Mouse (Mus musculus): ENCODE measurements around the gene Prpf8. TPM values are rescaled to one million over a fixed set of nuclear protein-coding genes. Genes with fewer than 3 reads are reported as not detected.
A peak's percentile ranks its signal among the peaks of the same experiment; 100 is the strongest.

Gene Prpf8
- total RNA-seq, 2 experiments from 2014 or later: 128 to 134 TPM

DNA sequence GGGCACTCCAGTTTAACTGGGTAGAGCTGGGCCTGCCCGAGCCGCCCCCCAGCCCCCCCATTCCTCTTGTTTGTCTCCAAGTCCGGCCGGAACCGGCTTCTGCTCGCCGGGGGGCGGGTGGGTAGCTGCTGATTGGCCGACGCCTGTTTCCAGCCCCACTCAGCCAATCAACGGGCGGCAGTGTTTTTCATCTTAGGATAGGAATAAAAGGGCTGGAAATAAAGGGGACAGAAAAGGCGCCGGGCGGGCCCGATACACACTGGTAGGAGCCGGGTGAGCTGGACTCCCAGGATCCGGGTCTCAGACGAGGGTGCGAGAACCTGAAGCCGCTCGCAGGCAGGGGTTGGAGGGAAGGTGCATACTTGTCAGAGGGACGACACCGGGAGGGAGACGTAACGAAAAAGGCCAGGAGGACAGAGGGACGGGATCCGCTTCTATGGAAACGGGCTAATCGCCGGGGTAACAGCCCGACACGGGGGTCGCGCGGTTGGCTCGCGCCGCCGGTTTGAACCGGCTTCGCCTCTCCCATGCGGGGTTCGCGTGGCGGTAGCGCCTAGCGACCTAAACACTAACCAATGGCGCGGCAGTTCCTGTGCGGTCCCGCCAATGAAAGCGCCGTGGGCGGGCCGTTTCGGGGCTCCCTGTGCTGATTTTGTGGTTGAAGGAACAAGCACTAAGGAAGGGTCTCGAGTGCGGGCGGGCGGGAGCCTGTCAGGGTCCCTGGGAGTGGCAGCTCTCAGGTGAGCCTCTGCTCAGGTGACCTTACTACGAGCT lies 45.0 kb downstream of the Prpf8 start, which contains the start of gene Slc43a2:
TSS of gene Slc43a2 (plus strand) at position 226 of the 774 bp plus-strand sequence.
- peak; percentile 95 to 97 for DNase-seq (ENCODE audit: low spot score in 2 of 2)

DNA sequence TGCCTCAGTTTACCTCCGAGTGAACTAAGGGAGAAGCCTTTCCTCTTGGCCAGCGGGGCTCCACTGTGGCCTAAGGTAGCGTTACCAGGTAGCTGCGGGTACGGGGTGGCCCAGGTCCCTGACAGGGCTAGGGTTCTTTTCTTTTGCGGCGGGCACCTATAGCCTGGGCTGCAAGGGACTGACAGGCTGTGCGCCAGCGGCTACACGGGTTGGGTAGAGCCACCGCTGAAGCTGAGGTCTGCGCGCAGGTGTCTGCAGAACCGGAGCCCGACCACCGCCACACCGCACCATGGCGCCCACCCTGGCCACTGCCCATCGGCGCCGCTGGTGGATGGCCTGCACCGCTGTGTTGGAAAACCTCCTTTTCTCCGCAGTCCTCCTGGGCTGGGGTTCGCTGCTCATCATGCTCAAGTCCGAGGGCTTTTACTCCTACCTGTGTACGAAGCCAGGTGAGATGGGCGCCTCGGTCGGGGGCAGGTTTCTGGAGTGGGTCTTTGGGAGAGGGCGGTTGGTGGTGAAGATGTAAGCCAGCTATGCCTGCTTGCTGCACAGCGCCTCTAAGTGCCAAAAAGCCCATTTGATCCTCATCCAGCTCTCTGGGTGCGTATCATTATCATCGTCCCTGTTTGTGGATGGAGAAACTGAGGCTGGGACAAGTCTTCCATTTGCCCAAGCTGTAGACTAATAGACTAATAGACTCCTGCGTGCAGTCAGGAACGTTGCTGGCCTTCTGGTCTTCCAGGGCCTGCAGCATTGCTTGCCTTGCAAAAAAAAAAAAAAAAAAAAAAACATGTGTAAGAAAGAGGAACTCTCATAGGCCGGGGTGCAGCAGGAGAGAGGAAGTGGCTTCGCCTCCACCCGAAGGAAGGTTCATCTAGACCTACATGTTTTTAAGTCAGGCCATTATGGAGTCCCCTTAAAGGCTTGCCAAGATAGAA lies 46.0 kb downstream of the Prpf8 start:
- peak; percentile 34 to 52 for DNase-seq (ENCODE audit: low spot score in 2 of 2)

DNA sequence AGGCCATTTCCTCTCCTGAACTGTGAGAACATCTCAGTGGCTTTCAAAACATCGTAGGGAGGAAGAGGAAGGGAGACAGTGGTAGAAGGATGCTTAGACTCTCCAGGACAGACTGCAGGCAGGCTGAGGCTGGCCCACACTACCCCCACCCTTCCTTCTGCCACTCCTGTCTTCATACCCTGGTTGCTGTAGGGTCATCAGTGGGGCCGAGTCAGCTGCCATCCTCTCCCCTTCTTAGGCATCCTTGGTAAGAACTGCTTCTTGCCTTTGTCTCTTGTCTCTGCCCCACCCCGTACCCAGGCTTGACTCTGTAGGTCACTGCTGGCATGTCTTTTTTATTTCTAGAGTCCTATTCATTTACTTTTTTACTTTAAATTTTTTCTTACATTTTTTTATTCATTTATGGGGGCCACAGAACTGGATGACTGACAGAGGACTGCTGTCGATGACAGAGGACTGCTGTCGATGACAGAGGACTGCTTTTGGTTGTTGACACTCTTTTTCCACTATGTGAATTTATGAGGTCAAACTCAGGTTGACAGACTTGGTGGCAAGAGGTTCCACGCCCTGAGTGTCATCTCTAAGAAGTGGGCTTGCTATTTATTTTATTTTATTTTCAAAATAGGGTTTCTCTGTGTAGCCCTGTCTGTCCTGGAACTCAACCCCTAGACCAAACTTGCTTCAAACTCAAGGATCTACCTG lies 46.8 kb downstream of the Prpf8 start:
- no peak for DNase-seq (ENCODE audit: low spot score in 2 of 2)

DNA sequence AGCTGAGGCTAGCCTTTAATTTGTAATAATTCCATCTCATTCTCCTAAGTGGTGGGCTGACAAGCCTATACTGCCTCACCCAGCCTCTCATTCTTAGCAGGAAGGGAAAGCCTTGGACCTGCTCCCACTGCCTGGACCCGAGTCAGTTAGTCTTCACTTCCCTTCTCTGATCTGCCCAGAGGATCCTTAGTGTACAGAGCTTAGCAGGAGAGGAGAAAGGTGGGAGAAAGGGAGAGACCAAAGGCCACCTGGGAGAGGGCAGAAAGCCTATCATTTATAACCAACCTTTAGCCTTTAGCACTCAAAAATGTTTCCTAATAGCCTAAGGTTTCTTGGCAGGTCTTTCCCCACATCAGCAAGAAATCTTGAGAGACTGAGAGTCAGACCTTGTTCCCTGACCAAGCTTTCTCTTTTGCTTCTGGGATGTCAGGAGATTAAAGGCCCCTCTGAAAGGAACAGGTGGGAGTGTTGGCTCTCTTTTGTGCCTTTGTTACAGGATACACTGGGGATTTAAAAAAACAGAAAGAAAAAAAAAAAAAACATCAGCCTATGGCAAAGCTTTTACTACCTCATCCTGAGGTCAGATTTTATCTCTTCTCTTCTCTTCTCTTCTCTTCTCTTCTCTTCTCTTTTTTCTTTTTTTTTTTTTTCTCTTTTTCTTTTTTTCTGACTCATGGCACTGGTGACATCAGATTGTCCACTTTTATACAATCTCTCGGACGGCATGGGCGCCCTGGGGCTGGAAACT lies 47.8 kb downstream of the Prpf8 start:
- no peak for DNase-seq (ENCODE audit: low spot score in 2 of 2)

DNA sequence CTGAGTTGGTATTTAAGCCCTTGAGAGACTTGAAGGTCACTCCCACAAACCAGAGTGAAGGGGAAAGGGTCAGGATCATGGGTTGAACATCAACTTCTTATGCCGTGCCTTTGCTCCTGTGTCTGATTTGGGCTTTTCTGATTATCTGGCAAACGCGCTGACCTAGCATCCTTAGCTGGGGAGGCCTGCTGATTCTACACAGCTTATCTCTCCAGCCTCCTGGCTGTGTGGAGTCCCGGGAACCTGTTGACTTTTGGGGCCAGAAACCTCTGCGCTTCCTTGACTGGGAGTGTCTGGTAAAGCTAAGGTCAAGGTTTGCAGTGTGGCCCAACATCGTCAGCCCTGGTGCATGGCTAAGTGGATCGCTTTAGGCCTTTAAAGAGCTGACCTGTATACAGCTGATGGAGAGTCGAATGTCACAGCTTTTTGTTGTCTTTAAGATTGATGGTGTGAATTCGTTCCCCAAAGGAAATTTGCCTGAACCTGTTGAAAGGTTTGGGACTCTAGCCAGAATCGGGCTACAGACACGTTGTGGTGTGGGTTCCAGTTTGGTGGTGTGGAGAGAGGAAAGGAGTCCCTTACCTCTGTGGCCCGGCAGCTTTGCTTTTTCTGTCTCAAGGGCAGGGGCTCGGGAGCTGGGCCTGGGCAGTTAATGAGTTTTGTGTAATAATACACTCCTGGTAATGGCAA lies 48.6 kb downstream of the Prpf8 start:
- no peak for DNase-seq (ENCODE audit: low spot score in 2 of 2)

DNA sequence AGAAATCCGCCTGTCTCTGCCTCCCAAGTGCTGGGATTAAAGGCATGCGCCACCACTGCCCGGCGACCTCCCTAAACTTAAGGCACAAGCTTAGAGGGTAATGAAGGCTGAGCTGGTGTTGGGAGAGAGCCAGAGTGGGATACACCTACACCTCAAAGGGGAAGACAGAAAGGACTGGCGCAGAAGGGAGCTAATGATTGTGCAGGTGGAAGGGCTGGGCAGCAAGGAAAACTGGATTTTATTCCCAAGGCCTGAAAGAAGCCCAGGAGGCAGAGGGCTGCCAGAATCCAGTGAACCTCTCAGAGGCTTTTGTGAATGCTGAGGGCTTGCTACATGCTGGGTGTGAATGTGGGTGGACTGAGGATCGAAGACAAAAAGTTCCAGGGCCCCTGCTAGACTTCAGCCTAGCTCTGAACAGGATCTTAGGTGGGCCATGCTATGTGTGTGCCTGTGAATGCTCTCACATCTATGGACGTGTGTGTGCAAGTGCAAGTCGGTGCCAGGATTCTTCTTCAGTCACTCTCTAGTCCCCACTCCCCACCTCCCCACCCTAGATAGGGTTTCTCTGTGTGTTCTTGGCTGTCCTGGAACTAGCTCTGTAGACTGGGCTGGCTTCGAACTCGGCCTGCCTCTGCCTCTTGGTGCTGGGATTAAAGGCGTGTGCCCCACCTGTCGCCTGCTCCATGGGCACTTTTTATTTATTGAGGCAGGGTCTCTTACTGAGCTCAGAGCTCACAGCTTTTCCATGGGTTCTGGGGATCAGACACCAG lies 49.8 kb downstream of the Prpf8 start:
- no peak for DNase-seq (ENCODE audit: low spot score in 2 of 2)

DNA sequence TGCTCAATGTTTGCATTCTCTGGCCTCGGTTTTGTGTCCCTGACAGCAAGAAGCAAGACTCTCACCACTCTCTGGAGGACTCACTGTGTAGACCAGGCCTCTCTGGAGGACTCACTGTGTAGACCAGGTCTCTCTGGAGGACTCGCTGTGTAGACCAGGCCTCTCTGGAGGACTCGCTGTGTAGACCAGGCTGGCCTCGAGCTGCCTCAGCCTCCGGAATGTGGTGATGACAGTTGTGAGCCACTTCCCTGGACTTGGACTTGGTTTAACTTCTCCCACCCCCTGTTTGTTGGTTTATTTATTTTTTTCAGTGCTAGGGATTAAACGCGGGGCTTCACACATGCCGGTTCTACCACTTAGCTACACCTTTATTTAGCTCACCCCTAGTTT lies 50.4 kb downstream of the Prpf8 start:
- no peak for DNase-seq (ENCODE audit: low spot score in 2 of 2)

DNA sequence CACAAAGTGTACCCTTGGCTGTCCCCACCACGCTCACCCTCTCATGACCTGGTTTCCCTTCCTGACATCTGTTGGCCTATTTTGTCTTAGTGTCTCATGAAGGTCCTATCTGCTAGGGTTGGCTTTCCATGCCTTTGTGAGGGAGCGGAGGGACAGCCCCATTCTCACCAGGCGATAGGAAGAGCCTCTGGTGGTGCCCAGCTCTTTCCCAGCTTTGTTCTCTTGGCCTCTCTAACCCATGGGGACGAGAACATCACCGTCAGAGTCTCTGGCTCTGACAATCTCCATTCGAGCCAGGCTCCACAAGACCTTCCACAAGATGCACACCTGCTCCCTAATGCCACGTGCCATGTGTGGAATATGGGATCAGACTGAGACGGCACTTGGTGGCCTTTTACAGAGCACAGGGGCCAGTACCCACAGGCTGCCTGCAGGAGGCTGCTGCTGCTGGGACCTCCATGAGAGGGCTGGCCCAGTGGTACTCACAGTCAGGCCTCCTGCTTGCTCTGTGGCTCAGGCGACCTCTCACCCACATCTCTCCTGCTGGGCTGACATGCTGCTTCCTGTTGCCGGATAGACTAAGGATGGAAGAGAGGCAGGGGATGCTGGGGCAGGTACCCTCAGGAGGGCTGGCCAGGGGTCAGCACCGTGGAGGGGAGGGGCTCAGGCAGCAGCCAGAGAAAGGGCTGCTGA lies 51.0 kb downstream of the Prpf8 start:
- DNase-seq (ENCODE audit: low spot score in 2 of 2): no peak

DNA sequence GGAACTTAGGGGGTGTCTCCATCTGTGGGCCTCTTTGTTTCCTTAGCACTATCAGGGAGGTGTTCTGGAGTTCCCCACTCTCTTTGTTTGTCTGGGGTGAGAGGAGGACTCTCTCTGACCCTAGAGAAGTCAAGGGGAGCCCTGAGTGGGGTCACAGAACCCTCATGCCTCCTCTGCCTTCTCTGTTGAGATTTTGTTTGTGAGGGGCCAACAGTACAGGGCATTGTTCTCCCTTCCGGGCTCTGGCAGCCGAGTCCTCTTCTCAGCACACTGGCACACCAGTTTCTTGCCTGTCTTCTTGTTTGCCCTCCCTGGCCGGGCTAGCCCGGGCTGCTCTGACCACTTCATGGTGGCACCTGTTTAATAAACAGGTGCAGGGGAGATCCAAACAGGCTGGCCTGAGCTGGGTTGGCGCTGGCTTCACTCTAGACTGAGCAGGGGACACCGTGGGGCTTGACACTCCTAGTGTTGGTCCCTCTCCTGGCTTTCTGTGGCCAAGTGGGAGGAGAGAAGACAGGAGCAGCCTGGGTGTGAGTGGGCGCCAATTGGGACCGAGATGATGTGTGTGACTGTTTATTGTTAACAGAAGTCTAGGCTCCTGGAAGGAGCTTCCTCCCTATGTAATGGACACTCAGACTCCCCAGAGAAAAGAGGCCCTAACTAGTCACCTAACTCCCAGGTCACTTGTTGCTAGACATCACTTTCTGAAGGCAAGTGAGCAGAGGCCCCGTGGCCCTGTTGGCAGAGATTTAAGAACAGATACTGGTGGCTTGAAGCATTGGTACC lies 51.8 kb downstream of the Prpf8 start:
- no peak for DNase-seq (ENCODE audit: low spot score in 2 of 2)

DNA sequence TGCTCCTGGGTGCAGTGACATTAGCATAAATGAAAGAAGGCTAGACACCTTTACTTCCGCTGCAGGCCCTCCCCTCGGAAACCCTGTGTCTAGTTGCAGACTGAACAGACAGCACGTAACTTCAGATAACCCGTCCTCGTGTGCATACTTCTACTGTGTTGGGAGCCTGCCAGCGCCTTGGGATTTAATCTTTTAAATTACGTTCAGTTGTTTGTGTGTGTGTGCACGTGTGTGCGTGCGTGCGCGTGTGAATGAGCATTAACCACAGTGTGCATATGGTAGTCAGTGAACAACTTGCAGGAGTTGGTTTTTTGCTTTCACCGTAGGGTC lies 52.3 kb downstream of the Prpf8 start:
- no peak for DNase-seq (ENCODE audit: low spot score in 2 of 2)

DNA sequence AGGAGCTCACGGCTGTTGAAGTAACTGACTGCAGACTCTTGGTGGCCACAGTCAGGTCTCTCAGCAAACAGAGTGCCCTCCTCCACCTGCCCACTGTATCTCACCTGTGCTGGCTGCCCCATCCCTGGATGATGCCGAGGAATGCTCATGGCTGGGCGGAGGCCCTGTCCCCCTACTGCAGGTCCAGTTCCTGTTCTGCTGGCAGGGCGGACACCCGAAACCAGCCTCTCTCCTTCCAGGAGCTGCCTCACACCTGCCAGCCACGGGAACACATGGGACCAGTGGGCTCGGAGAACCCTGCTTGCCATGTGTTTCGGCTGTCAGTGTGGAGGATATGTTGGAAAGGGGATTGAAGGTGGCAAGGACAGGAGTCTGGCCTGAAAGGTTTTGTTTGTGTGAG lies 53.6 kb downstream of the Prpf8 start:
- DNase-seq (ENCODE audit: low spot score in 2 of 2): no peak

DNA sequence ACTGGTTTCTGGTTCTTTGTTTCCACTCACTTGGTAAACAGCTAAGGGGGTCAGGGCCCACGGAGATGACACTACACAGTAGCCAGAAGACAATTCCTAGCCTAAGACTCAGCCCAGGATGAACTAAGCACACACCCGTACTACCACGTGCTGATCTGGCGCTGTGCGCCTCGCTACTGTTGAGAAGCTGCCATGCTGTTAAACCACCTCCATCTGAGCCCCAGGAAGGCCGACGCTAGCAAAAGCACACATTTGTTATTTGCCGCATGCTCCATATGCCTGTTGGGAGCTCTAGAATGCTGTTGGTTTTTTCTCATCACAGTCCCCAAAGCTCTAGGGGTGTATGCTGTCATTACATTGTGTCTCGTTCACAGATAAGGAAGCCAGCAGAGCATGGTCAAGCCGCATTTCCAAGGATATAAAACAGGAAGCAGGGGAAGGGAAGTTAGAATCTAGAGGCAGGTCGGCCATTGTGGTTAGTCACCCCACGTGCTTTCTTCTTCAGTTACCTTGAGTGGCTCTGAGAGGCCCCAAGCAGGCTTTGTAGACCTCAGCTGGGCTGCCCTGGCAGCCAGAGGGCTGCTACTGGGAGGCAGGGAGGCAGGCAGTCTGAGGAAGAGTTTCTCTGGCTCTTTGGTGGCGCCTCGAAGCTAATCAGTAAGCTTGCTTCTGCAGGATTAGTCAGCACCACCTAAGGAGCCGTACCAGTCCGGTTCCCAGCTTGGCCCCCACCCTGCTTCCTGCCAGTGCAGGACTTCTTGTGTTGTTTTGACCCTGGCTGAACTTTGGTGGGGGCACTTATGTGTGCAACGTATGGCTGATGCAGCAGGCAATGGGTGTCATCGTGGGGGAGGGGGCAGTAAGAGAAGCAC lies 54.3 kb downstream of the Prpf8 start:
- DNase-seq (ENCODE audit: low spot score in 2 of 2): no peak

DNA sequence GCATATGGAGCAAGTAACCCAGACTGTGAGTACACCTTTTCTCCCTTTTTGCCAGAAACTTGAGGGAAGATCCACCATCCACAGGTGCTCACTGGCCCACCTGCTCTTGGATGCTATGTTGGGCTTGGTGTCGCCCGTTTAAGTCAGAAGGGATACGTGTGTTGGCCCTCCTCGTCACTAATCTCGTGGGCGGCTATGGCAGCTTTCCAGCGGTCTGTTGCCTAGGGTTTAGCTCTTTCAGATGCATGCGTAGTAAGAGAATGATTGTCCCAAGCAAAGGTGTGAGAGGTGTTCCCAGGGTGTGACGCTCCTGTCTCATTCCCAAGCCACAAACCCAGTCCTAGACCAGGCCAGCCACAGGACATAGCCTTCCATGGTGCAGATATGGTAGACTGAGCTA lies 58.1 kb downstream of the Prpf8 start:
- DNase-seq (ENCODE audit: low spot score in 2 of 2): no peak

DNA sequence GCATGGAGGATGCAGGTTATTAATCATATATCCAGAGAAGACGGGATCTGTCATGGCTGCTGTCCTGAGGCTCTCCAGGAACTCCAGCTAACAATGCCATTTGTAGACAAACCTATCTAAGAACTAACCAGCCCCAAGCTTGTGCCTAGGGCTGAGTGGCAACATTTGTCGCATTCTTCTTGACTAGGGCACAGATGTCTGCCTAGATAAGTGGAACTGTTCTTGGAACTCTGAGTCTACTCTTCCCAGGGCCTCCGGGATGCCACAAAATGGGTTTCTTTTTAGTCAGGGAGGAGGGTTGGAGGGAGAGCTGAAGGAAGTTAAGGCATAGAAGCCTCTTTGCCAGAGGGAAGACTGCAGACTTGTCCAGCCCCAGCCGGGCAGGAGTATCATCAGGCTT lies 59.4 kb downstream of the Prpf8 start:
- no peak for DNase-seq (ENCODE audit: low spot score in 2 of 2)

DNA sequence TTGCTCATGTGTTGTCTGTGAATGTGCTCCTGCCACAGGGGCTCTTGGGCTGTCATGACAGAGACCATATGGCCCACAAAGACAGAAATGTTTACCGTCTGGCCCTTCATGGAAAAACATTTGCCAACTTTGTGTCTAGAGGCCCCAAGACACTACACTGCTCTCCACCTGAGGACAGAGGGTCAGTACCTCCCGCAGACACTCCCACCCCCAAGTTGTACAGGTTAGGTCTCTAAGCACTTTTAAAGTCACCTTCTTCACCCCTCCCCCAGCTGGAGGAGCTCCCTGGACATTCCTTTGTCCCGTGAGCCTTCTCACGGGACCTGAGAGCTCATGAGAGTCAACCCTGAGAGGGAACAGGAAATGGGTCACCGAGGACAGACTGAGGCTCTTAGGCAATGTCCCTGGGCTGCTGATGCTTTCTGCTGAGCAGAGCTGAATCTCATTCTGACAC lies 63.1 kb downstream of the Prpf8 start:
- no peak for DNase-seq (ENCODE audit: low spot score in 2 of 2)

DNA sequence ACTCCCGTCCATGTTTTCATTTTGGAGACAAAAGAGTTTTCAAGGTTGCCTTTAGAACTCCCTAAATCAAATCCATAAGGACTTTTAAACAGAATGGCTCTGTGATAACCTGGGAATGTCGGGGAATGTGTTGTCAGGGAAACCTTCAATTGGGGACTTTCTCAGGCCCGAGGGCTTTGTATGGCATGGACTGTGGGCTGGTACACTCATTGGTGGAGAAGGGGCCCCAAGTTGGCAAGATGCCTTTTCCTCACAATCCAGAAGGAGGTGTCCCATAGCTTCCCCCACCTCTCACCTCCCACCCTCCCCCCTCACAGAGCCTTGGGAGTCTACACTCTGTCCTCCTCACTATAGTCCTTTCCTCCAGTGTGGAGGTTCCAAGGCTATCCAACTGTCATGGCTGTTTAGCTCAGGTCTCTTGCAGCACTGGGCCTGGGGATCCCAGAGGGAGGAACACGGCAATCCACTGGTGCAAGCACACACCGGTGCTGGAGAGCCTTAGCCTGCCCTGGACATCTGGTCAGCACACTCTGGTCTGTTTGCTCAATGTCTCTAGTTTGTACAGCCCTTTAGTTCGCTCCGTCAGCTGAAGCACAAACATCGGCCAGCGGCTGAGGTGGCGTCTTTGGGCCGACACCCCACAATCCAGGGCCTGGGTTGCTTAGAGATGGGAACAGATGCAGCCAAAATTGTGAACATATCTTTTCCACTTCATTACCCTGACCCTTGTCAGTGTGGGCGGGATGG lies 63.8 kb downstream of the Prpf8 start:
- DNase-seq (ENCODE audit: low spot score in 2 of 2): no peak
